Mouse (Mus musculus) ES-Bruce4 (cell line): ENCODE measurements around the gene Ptprq.

Source experiments
- CTCF ChIP-seq: IDR thresholded peaks from one replicate; pipeline ENCODE4 v1.8.1; 2011; ENCODE audit warnings: low read depth, low read length
- EP300 ChIP-seq: IDR thresholded peaks from 2 replicates; pipeline ENCODE4 v1.6.1; 2011; ENCODE audit warnings: low read depth, low read length; ENCODE audit not compliant: insufficient read depth
- POLR2A ChIP-seq: IDR thresholded peaks from one replicate; pipeline ENCODE4 v1.8.1; 2011; ENCODE audit warnings: low read length; ENCODE audit not compliant: insufficient read depth

GRCm38 (mm10) chr10:107698716-107699115 is 21.1 kb downstream of the Ptprq start:
- TF ChIP-seq CTCF (no peak), POLR2A (no peak), EP300 (no peak)
